Mouse (Mus musculus) limb, embryonic 13.5 days (tissue): Measurements from ENCODE around the gene 9030025P20Rik. TPM values are rescaled to one million over a fixed set of nuclear protein-coding genes. Genes with fewer than 3 reads are reported as not detected.
"Not testable (repeated sequence)": the region's sequence is repeated elsewhere in the genome, so short reads cannot be mapped to it uniquely, and the experiment has no call there.

Experiments used
- ATAC-seq: fragments of 200-750 bp; cut with Nextera tagmentation; 2 replicates; pipeline ENCODE4 v1.8.0; 2017; ENCODE audit warnings: low read depth, moderate number of reproducible peaks, moderate TSS enrichment; ENCODE audit not compliant: low FRiP score
- H3K27ac ChIP-seq: fragments of 300-500 bp; sonication (generic); 2 replicates; pipeline ENCODE4 v1.5.1; 2015; ENCODE audit warnings: inconsistent platforms, mild to moderate bottlenecking, moderate library complexity
- H3K27me3 ChIP-seq: fragments of 300-500 bp; sonication (generic); 2 replicates; pipeline ENCODE4 v1.6.1; 2015; ENCODE audit warnings: mild to moderate bottlenecking, inconsistent platforms
- H3K36me3 ChIP-seq: fragments of 300-500 bp; sonication (generic); 2 replicates; pipeline ENCODE4 v1.6.1; 2015; ENCODE audit warnings: inconsistent platforms, mild to moderate bottlenecking, moderate library complexity
- H3K4me1 ChIP-seq: fragments of 300-500 bp; sonication (generic); 2 replicates; pipeline ENCODE4 v1.6.1; 2015; ENCODE audit warnings: inconsistent platforms
- H3K4me2 ChIP-seq: fragments of 300-500 bp; sonication (generic); replicated peaks from 2 replicates; pipeline ENCODE4 v1.6.1; 2015; ENCODE audit warnings: inconsistent platforms, mild to moderate bottlenecking, moderate library complexity
- H3K4me3 ChIP-seq: fragments of 300-500 bp; sonication (generic); 2 replicates; pipeline ENCODE4 v1.5.1; 2015; ENCODE audit warnings: moderate library complexity, mild to moderate bottlenecking, inconsistent platforms
- H3K9ac ChIP-seq: fragments of 300-500 bp; sonication (generic); 2 replicates; pipeline ENCODE4 v1.6.1; 2015; ENCODE audit warnings: mild to moderate bottlenecking, inconsistent platforms
- H3K9me3 ChIP-seq: fragments of 300-500 bp; sonication (generic); 2 replicates; pipeline ENCODE4 v1.6.1; 2016; ENCODE audit warnings: inconsistent platforms
- WGBS: fragments of 180-500 bp; shearing (Covaris S2); methylation state at CpG from one replicate; pipeline ENCODE4 v1.1.7; 2015; 5-methylcytosine and 5-hydroxymethylcytosine counted together
- polyA plus RNA-seq: library from polyadenylated mRNA; unstranded; fragments of >200 nt; fragmentation: Nextera tagmentation; extraction: Ambion mirVana; gene quantifications from 2 replicates; pipeline ENCODE4 v1.2.1, GENCODE M21; 2015

The 9030025P20Rik gene
- polyA plus RNA-seq, result 10.9 and 11.0 TPM in 2 replicates

- H3K36me3 ChIP-seq, H3K9ac ChIP-seq, H3K4me1 ChIP-seq, H3K27me3 ChIP-seq, H3K27ac ChIP-seq, H3K9me3 ChIP-seq: not testable (repeated sequence)
- WGBS, result no CpG with 5 or more reads among the region's 60 CpGs
- Histone ChIP-seq H3K4me2 (peak within 1 kb of the TSS; percentile 34; the same call in 1 of the 2 replicates), H3K4me3 (0 out of 2 replicates have a peak within 1 kb of the TSS, but pooled peaks have one; percentile 24)
- peak; percentile 97 for ATAC-seq
Observed at GRCm38 (mm10) chr17:14978362-14979038, at the start of gene 9030025P20Rik, which contains the start of gene Gm3417. Gene 9030025P20Rik (plus strand): TSS chr17:14978468. Gene Gm3417 (minus strand): TSS chr17:14978790.

DNA sequence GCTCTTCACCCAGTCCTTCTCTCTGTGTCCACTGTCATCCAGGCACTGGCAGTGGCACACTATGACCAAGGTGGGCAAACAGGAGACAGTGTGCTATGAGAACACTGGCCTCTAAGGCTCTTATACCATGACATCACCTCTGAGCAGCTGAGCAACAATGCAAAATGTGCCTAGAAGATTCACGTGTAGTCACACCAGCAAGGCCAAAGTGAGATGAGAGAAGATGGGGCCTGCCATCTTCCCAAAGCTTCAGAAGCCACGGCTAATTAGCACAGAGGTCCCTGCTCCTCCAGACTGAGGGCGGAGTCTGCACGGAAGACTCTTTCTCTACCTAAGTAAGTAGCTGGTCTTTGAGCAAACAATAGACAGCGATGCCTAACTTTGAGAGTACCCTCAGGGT lies 49.6 kb upstream of the 9030025P20Rik start:
- H3K4me3 ChIP-seq, result no peak overlapping the region
- WGBS, result 73% methylated on average over 5 of the region's 5 CpGs
- H3K9me3 ChIP-seq, result no peaks in the 10 kb centered on the region
- no peaks in the 10 kb centered on the region for H3K27me3 ChIP-seq
- ATAC-seq, result no peak
- no peak overlapping the region for H3K9ac ChIP-seq
- H3K4me1 ChIP-seq, result no peaks in the 10 kb centered on the region
- no peak overlapping the region for H3K4me2 ChIP-seq
- H3K36me3 ChIP-seq, result no peaks in the 10 kb centered on the region
- no peak overlapping the region for H3K27ac ChIP-seq

DNA sequence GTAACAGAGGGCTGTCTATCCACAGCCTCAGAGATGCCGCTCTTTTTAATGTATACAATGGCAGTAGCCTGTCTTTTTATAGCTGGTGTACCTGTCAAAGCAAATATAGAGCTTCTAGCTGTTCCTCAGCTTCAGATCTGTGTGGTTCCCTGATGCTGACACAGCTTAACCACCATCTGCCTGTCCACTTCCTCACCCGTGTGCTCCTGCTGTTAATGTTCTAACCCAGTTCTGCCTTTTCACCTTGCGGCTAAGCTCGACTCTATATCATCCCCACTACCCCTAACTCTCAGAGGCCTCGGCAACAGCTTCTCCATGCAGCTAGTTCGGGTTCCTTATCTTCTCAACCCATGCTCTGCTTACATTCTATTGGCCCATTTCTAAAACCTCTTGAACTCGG lies 47.6 kb upstream of the 9030025P20Rik start:
- no peaks in the 10 kb centered on the region for H3K36me3 ChIP-seq
- no peaks in the 10 kb centered on the region for H3K9me3 ChIP-seq
- 88% methylated on average over 7 of the region's 7 CpGs for WGBS
- no peaks in the 10 kb centered on the region for H3K4me1 ChIP-seq
- H3K9ac ChIP-seq, result no peak overlapping the region
- no peaks in the 10 kb centered on the region for H3K27me3 ChIP-seq
- no peak for ATAC-seq
- H3K4me2 ChIP-seq, result no peak overlapping the region
- H3K27ac ChIP-seq, result no peak overlapping the region
- H3K4me3 ChIP-seq, result no peak overlapping the region

DNA sequence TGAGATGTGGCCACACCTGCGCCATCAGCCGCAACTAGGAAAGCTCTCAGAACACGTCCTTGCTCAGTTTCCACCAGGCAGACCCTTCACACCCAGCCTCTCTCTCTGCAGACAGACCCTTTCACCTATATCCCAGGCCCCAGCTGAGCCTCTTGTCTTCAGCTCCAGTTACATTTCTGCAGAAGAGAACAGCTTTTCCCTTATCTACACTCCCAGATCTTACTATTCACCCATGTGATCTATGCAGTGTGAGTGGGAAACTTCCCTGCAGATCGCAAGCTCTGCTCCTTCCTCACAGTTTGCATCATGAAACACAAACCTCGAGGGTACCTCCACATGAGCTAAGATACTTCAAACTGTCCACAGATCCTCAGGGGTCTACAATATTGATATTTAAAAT lies 46.8 kb upstream of the 9030025P20Rik start:
- ATAC-seq, result no peak
- Histone ChIP-seq H3K9me3 (no peaks in the 10 kb centered on the region), H3K4me1 (no peaks in the 10 kb centered on the region), H3K4me3 (no peak overlapping the region), H3K27me3 (no peaks in the 10 kb centered on the region), H3K27ac (no peak overlapping the region), H3K9ac (no peak overlapping the region), H3K4me2 (no peak overlapping the region), H3K36me3 (no peaks in the 10 kb centered on the region)
- WGBS, result 87% methylated on average over 5 of the region's 5 CpGs

- H3K27ac ChIP-seq, H3K9ac ChIP-seq, H3K4me3 ChIP-seq, H3K36me3 ChIP-seq, H3K4me1 ChIP-seq, H3K4me2 ChIP-seq, H3K9me3 ChIP-seq, H3K27me3 ChIP-seq, ATAC-seq: not testable (repeated sequence)
- 80% methylated on average over 14 of the region's 14 CpGs for WGBS
Observed at GRCm38 (mm10) chr17:14935280-14935679, 43.0 kb upstream of the 9030025P20Rik start.

DNA sequence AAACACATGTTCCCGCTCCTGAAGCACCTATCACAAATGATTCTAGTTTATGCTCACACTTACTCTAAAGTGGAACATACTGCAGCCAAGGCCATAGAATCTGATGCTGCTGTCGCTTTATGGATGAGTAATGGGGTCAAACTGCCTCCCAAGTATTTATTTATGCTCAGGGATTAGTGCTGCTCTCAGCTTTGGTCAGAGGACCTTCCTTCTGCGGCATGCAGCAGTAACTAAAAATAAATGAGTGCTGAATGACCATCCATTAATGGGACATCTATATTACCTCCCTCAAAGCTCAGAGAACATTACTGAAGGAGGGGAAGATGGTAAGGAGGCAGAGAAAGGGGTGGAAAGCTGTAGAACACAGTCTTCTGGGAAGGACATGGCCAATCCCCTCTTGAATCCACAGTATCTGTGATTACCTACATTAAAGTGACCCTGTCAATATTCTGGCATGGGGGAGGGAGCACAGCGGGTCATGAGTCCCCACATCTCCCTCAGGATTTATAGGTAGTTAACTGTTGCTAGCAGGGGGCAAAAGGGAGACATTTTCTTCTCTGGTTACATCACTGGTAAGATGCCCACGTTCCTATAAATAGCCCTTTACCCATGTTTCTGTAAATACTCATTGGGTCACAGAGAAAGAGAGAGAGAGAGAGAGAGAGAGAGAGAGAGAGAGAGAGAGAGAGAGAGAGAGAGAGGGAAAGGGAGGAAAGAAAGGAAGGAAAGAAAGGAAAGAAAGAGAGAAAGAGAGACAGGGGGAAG lies 42.2 kb upstream of the 9030025P20Rik start:
- Histone ChIP-seq H3K9ac (no peak overlapping the region), H3K4me2 (no peak overlapping the region), H3K27ac (no peak overlapping the region), H3K4me1 (no peaks in the 10 kb centered on the region), H3K4me3 (no peak overlapping the region), H3K9me3 (no peaks in the 10 kb centered on the region), H3K27me3 (no peaks in the 10 kb centered on the region), H3K36me3 (no peaks in the 10 kb centered on the region)
- WGBS, result 70% methylated on average over 5 of the region's 5 CpGs
- no peak for ATAC-seq

- Histone ChIP-seq H3K4me1 (peaks cover 17% of the 10 kb centered on the region), H3K9ac (peak overlapping the region; percentile 88), H3K36me3 (peaks cover 21% of the 10 kb centered on the region), H3K4me2 (peak overlapping the region; percentile 97), H3K4me3 (peak overlapping the region; percentile 84)
- WGBS, result 68% methylated on average over 6 of the region's 6 CpGs
- not testable (repeated sequence) for ATAC-seq, H3K27ac ChIP-seq, H3K27me3 ChIP-seq, H3K9me3 ChIP-seq
Observed at GRCm38 (mm10) chr17:14942181-14942580, 36.1 kb upstream of the 9030025P20Rik start.

GRCm38 (mm10) chr17:14943009-14943728 lies 35.1 kb upstream of the 9030025P20Rik start, which contains the start of the genes Wdr27 and 1600012H06Rik:
Gene Wdr27 (minus strand): TSS chr17:14943158.
Gene 1600012H06Rik (plus strand): TSS chr17:14943184.
- ATAC-seq, result peak; percentile 98

GRCm38 (mm10) chr17:14943729-14944059 lies 34.6 kb upstream of the 9030025P20Rik start:
- Histone ChIP-seq H3K9me3 (no peaks in the 10 kb centered on the region), H3K4me1 (peaks cover 17% of the 10 kb centered on the region), H3K36me3 (peaks cover 27% of the 10 kb centered on the region), H3K9ac (peak overlapping the region; percentile 88), H3K27me3 (no peaks in the 10 kb centered on the region), H3K4me2 (peak overlapping the region; percentile 97), H3K27ac (peak overlapping the region; percentile 52; the same call in 1 of the 2 replicates), H3K4me3 (peak overlapping the region; percentile 84)
- 21% methylated on average over 16 of the region's 16 CpGs for WGBS
- peak; percentile 3; the same call in 1 of the 2 replicates for ATAC-seq

More at GRCm38 (mm10) chr17:14943009-14943728, 35.1 kb upstream of the 9030025P20Rik start, which contains the start of the genes Wdr27 and 1600012H06Rik:
- Histone ChIP-seq H3K4me2 (peak within 1 kb of the TSS; percentile 97), H3K4me3 (peak within 1 kb of the TSS; percentile 84), H3K27ac (peak within 1 kb of the TSS; percentile 63; the same call in 1 of the 2 replicates), H3K27me3 (no peaks in the 10 kb centered on the region), H3K9me3 (no peaks in the 10 kb centered on the region), H3K4me1 (peaks cover 17% of the 10 kb centered on the region), H3K9ac (peak within 1 kb of the TSS; percentile 88), H3K36me3 (peaks cover 22% of the 10 kb centered on the region)
- WGBS, result under 1% methylated on average over 54 of the region's 54 CpGs

GRCm38 (mm10) chr17:14944551-14944950 lies 33.7 kb upstream of the 9030025P20Rik start:
- Histone ChIP-seq H3K27ac (no peak overlapping the region), H3K36me3 (peaks cover 32% of the 10 kb centered on the region), H3K27me3 (no peaks in the 10 kb centered on the region), H3K4me1 (peaks cover 17% of the 10 kb centered on the region), H3K4me3 (peak overlapping the region; percentile 20; the same call in 1 of the 2 replicates), H3K9me3 (no peaks in the 10 kb centered on the region), H3K4me2 (peak overlapping the region; percentile 23), H3K9ac (no peak overlapping the region)
- WGBS, result 75% methylated on average over 1 of the region's 1 CpGs
- no peak for ATAC-seq

GRCm38 (mm10) chr17:14949161-14949827 lies 29.0 kb upstream of the 9030025P20Rik start:
- WGBS, result 87% methylated on average over 7 of the region's 7 CpGs
- no peak overlapping the region for H3K4me2 ChIP-seq
- peaks cover 71% of the 10 kb centered on the region for H3K36me3 ChIP-seq
- H3K4me3 ChIP-seq, result no peak overlapping the region
- H3K9ac ChIP-seq, result no peak overlapping the region
- H3K9me3 ChIP-seq, result no peaks in the 10 kb centered on the region
- H3K4me1 ChIP-seq, result peaks cover 4% of the 10 kb centered on the region; the same call in 1 of the 2 replicates
- no peak for ATAC-seq
- no peaks in the 10 kb centered on the region for H3K27me3 ChIP-seq
- no peak overlapping the region for H3K27ac ChIP-seq
